Mouse (Mus musculus): Measurements from ENCODE around the gene Erc2. TPM values are rescaled to one million over a fixed set of nuclear protein-coding genes. Genes with fewer than 3 reads are reported as not detected.

Gene Erc2
- polyA plus RNA-seq, 1 experiment from 2014 or later: 3.1 TPM

- WGBS: 80% methylated on average over 7 of the region's 7 CpGs
- TF ChIP-seq CTCF (IDR thresholded peaks at IDR 0.05; ENCODE audit: low read depth): no peak
- Histone ChIP-seq H3K4me1 (replicated peaks; ENCODE audit: control insufficient read depth, insufficient read depth, low read length) (no peaks in the 10 kb centered on the region), H3K27me3 (replicated peaks; ENCODE audit: control insufficient read depth, insufficient read depth, low read length) (no peaks in the 10 kb centered on the region), H3K9me3 (ENCODE audit: control insufficient read depth) (no peaks in the 10 kb centered on the region), H3K4me3 (ENCODE audit: low read depth, low read length) (no peak overlapping the region), H3K9ac (ENCODE audit: low read depth, low read length) (no peak overlapping the region), H3K27ac (ENCODE audit: low read depth, low read length) (no peak overlapping the region), H3K36me3 (ENCODE audit: control insufficient read depth, insufficient read depth) (no peaks in the 10 kb centered on the region), H3K4me2 (replicated peaks; ENCODE audit: low read depth) (no peak overlapping the region)
- ATAC-seq: no peak
Measured at GRCm38 (mm10) chr14:27717364-27717763, 95.1 kb downstream of the Erc2 start.

DNA sequence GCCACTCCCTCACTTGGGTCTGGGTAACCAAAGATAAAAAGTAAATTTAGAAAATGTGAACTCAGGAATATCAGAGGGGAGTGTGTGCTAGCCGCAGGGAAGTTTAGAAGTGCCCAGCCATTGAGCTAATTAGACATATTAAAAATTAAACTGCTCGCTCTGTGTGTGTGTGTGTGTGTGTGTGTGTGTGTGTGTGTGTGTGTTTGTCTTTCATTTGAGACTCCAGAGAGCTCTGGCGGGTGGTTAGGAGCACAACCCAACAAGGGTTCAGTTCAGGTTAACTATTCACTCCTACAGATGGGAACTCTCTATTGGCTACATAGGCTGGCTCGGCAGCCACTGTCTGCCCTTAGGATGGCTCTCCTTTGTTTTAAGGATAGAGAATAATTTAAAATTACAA is 97.4 kb downstream of the Erc2 start:
- no peak overlapping the region for H3K9ac ChIP-seq (ENCODE audit: low read depth, low read length)

DNA sequence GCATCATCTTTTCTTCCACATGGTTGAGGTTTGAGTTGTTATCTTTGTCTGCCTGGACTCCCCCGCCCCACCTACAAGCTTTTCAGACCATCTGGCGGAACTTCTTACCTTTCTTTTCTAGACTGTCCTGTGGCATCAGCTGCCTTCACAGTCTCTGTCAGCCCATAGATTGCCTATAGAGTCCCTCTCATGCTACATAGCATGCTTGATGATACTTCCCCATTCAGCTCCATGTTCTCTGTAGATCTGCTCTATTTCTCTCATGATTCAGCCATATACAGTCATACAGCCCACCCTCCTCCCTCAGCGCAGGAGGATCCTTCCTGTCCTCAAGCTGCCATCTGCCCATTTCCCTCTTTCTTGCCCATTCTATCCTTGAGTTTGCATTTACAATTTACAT is 98.7 kb downstream of the Erc2 start:
- H3K36me3 ChIP-seq (ENCODE audit: control insufficient read depth, insufficient read depth): no peaks in the 10 kb centered on the region
- no peaks in the 10 kb centered on the region for H3K4me1 ChIP-seq (replicated peaks; ENCODE audit: control insufficient read depth, insufficient read depth, low read length)
- no peak overlapping the region for H3K9ac ChIP-seq (ENCODE audit: low read depth, low read length)
- no peaks in the 10 kb centered on the region for H3K9me3 ChIP-seq (ENCODE audit: control insufficient read depth)
- 93% methylated on average over 3 of the region's 3 CpGs for WGBS
- no peak for TF ChIP-seq CTCF (IDR thresholded peaks at IDR 0.05; ENCODE audit: low read depth)
- H3K4me3 ChIP-seq (ENCODE audit: low read depth, low read length): no peak overlapping the region
- H3K27ac ChIP-seq (ENCODE audit: low read depth, low read length): no peak overlapping the region
- H3K27me3 ChIP-seq (replicated peaks; ENCODE audit: control insufficient read depth, insufficient read depth, low read length): no peaks in the 10 kb centered on the region
- H3K4me2 ChIP-seq (replicated peaks; ENCODE audit: low read depth): no peak overlapping the region
- no peak for ATAC-seq

More for the DNA sequence above, 97.4 kb downstream of the Erc2 start:
- no peak overlapping the region for H3K27ac ChIP-seq (ENCODE audit: low read depth, low read length)
- no peaks in the 10 kb centered on the region for H3K9me3 ChIP-seq (ENCODE audit: control insufficient read depth)
- H3K4me3 ChIP-seq (ENCODE audit: low read depth, low read length): no peak overlapping the region
- no peak overlapping the region for H3K4me2 ChIP-seq (replicated peaks; ENCODE audit: low read depth)
- H3K36me3 ChIP-seq (ENCODE audit: control insufficient read depth, insufficient read depth): no peaks in the 10 kb centered on the region
- ATAC-seq: no peak
- H3K27me3 ChIP-seq (replicated peaks; ENCODE audit: control insufficient read depth, insufficient read depth, low read length): no peaks in the 10 kb centered on the region
- no peak for TF ChIP-seq CTCF (IDR thresholded peaks at IDR 0.05; ENCODE audit: low read depth)
- no peaks in the 10 kb centered on the region for H3K4me1 ChIP-seq (replicated peaks; ENCODE audit: control insufficient read depth, insufficient read depth, low read length)
- WGBS: 69% methylated on average over 4 of the region's 4 CpGs

- WGBS: 76% methylated on average over 3 of the region's 3 CpGs
- H3K9me3 ChIP-seq (ENCODE audit: control insufficient read depth): no peaks in the 10 kb centered on the region
- H3K4me3 ChIP-seq (ENCODE audit: low read depth, low read length): no peak overlapping the region
- no peak overlapping the region for H3K9ac ChIP-seq (ENCODE audit: low read depth, low read length)
- ATAC-seq: no peak
- no peaks in the 10 kb centered on the region for H3K36me3 ChIP-seq (ENCODE audit: control insufficient read depth, insufficient read depth)
- H3K4me1 ChIP-seq (replicated peaks; ENCODE audit: control insufficient read depth, insufficient read depth, low read length): no peaks in the 10 kb centered on the region
- no peak overlapping the region for H3K4me2 ChIP-seq (replicated peaks; ENCODE audit: low read depth)
- TF ChIP-seq CTCF (IDR thresholded peaks at IDR 0.05; ENCODE audit: low read depth): no peak
- no peak overlapping the region for H3K27ac ChIP-seq (ENCODE audit: low read depth, low read length)
- no peaks in the 10 kb centered on the region for H3K27me3 ChIP-seq (replicated peaks; ENCODE audit: control insufficient read depth, insufficient read depth, low read length)
Measured at GRCm38 (mm10) chr14:27721759-27722158, 99.5 kb downstream of the Erc2 start.

DNA sequence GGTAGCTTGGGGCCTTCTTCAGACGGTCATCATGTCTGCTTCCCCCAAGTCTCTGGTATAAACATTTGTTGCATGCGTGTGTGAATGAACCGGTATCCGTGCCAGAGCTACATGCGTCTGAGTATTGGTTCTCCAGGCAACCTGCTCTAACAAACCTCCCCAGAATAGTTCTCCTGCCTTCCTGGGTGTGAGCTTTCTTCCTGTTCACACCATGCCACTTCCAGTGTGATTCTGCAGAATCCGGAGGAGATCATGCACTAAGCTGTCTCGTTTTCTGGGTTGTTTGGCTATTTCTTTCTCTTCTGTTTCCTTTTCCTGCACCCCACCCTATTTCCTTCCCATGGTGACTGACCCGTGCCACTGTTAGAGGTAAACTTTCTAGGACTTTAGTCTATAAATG is 105.3 kb downstream of the Erc2 start:
- no peak overlapping the region for H3K9ac ChIP-seq (ENCODE audit: low read depth, low read length)
- no peaks in the 10 kb centered on the region for H3K36me3 ChIP-seq (ENCODE audit: control insufficient read depth, insufficient read depth)
- H3K4me1 ChIP-seq (replicated peaks; ENCODE audit: control insufficient read depth, insufficient read depth, low read length): no peaks in the 10 kb centered on the region
- no peak overlapping the region for H3K27ac ChIP-seq (ENCODE audit: low read depth, low read length)
- no peaks in the 10 kb centered on the region for H3K27me3 ChIP-seq (replicated peaks; ENCODE audit: control insufficient read depth, insufficient read depth, low read length)
- no peak overlapping the region for H3K4me3 ChIP-seq (ENCODE audit: low read depth, low read length)
- H3K9me3 ChIP-seq (ENCODE audit: control insufficient read depth): no peaks in the 10 kb centered on the region
- TF ChIP-seq CTCF (IDR thresholded peaks at IDR 0.05; ENCODE audit: low read depth): no peak
- no peak for ATAC-seq
- no peak overlapping the region for H3K4me2 ChIP-seq (replicated peaks; ENCODE audit: low read depth)
- 76% methylated on average over 8 of the region's 8 CpGs for WGBS

GRCm38 (mm10) chr14:27731086-27731485 is 108.9 kb downstream of the Erc2 start:
- H3K27me3 ChIP-seq (replicated peaks; ENCODE audit: control insufficient read depth, insufficient read depth, low read length): no peaks in the 10 kb centered on the region
- H3K4me3 ChIP-seq (ENCODE audit: low read depth, low read length): no peak overlapping the region
- no peak overlapping the region for H3K9ac ChIP-seq (ENCODE audit: low read depth, low read length)
- H3K4me2 ChIP-seq (replicated peaks; ENCODE audit: low read depth): no peak overlapping the region
- no peaks in the 10 kb centered on the region for H3K36me3 ChIP-seq (ENCODE audit: control insufficient read depth, insufficient read depth)
- WGBS: 42% methylated on average over 4 of the region's 4 CpGs
- no peaks in the 10 kb centered on the region for H3K4me1 ChIP-seq (replicated peaks; ENCODE audit: control insufficient read depth, insufficient read depth, low read length)
- no peak for TF ChIP-seq CTCF (IDR thresholded peaks at IDR 0.05; ENCODE audit: low read depth)
- no peaks in the 10 kb centered on the region for H3K9me3 ChIP-seq (ENCODE audit: control insufficient read depth)
- ATAC-seq: no peak
- no peak overlapping the region for H3K27ac ChIP-seq (ENCODE audit: low read depth, low read length)

DNA sequence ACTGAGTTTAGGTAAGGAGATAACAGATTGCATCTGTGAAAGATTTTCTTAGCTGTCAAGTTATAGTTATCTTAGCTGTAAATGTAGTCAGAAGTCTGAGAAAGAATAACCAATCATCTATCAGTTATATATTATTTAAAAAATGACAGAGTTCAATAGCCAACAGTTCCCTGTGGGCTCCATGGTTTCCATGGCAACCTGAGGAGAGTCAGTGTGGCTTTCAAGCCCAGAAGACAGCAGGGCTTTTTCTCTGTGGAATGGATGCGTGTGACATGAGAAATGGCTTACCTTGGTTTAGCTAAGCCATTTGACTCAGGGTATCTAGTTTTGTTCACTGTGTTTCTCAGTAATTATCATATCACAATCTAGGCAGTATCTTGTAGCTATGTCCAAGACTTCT is 117.2 kb downstream of the Erc2 start:
- Histone ChIP-seq H3K4me3 (ENCODE audit: low read depth, low read length) (no peak overlapping the region), H3K36me3 (ENCODE audit: control insufficient read depth, insufficient read depth) (no peaks in the 10 kb centered on the region), H3K4me1 (replicated peaks; ENCODE audit: control insufficient read depth, insufficient read depth, low read length) (no peaks in the 10 kb centered on the region), H3K9ac (ENCODE audit: low read depth, low read length) (no peak overlapping the region), H3K27ac (ENCODE audit: low read depth, low read length) (no peak overlapping the region), H3K27me3 (replicated peaks; ENCODE audit: control insufficient read depth, insufficient read depth, low read length) (no peaks in the 10 kb centered on the region), H3K9me3 (ENCODE audit: control insufficient read depth) (no peaks in the 10 kb centered on the region), H3K4me2 (replicated peaks; ENCODE audit: low read depth) (no peak overlapping the region)
- 63% methylated on average over 1 of the region's 1 CpGs for WGBS
- no peak for TF ChIP-seq CTCF (IDR thresholded peaks at IDR 0.05; ENCODE audit: low read depth)
- ATAC-seq: no peak
